Mouse (Mus musculus) E14TG2a.4 (cell line): ENCODE measurements around the gene Rpl9-ps6.

Experiments
- CTCF ChIP-seq: conservative IDR thresholded peaks from 2 replicates; pipeline ENCODE4 v1.5.1; 2014; ENCODE audit warnings: low read length
- NANOG ChIP-seq: IDR thresholded peaks from 2 replicates; pipeline ENCODE4 v1.6.1; 2014; ENCODE audit warnings: borderline replicate concordance, low read length, mixed read lengths
- POU5F1 ChIP-seq: IDR thresholded peaks from 2 replicates; pipeline ENCODE4 v1.6.1; 2014; ENCODE audit warnings: low read length, borderline replicate concordance

DNA sequence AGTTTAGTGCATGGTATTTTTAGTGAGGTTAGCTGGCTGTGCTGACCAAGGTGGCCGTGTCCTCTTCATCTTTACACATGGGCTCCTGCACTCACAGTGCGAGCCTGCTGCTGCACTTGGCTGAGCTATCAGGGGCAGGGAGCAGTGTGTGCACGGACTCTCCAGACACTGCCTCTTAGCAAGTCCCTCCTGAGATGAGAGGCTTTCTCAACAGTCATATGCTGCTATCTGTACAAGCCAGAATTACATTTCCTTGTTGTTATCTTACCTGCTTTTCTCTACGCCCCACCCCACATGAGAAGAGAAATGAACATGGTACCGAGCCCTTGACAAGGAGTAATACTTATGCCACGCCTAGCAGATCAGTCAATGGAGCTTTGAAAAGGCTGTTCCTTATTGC is 44.6 kb upstream of the Rpl9-ps6 start:
- TF ChIP-seq CTCF (no peak), POU5F1 (no peak), NANOG (no peak)
